In the genomic region with DNA sequence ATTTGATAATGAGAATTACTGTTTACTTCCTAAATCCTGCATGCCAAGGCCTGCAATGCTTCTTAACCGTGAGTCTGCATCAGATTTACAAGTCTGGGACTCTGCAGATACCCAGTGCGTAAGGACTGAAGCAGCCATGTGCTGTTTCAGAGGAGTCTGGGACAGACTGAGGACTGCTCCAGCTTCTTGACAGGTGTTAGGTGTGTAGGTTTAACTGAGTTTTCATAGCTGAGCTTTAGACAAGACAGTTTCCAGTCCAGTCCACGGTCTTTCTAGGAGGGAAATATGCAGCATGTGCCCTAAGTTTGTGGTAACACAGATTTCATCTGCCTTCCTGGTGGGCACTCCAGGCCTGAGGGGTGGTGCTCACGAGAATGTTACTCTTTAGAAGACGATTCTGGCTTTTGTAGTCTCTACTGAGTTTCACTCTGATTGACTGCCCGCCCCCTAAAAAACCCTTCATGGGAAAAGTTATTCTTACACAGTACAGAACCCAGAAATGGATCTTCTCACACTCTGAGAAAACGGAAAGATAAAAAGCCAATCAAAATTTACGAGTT, we compare ENCODE assay signal across 21 mouse cellular contexts. TPM values are rescaled to one million over a fixed set of nuclear protein-coding genes. Genes with fewer than 3 reads are reported as not detected.
DNase-seq lines count a peak whose midpoint lies in the region; ATAC-seq and TF ChIP-seq lines count a peak whose summit lies in the region.
"Had no signal": no experiment of that assay in that cellular context is flagged by ENCODE, and none has a peak within 500 bp of the region (broad histone marks: within the 10 kb centered on the region; RNA-seq: fewer than 3 reads in every experiment).

No protein-coding gene starts in this region.

- peak; percentile 55 for DNase-seq in heart, embryonic 10.5 days (ENCODE audit: low spot score)
- no peak for DNase-seq in heart, postnatal 36 days
- no peak for DNase-seq in thymus, adult 2 months
- no peak for DNase-seq in thymus, postnatal 25 days
- no peak for DNase-seq in forebrain, embryonic 10.5 days (ENCODE audit: extremely low spot score, low spot score)
- DNase-seq in right cerebral cortex, postnatal 25 days, result no peak
- DNase-seq in layer of hippocampus, postnatal 36 days, result no peak
- DNase-seq: cerebellum, adult 9-10 months; kidney, postnatal 25 days; right cerebral cortex, adult 18-20 months had no signal

- TF ChIP-seq CTCF in thymus, adult 2 months (IDR thresholded peaks at IDR 0.05; ENCODE audit: borderline replicate concordance, control insufficient read depth, extremely low read depth, insufficient read depth, low read length, poor library complexity), result no peak

- H3K27me3 ChIP-seq in heart, embryonic 10.5 days (ENCODE audit: insufficient read depth, poor library complexity, severe bottlenecking), result no peaks in the 10 kb centered on the region
- no peaks in the 10 kb centered on the region for H3K27me3 ChIP-seq in thymus, adult 2 months (ENCODE audit: control insufficient read depth, insufficient read depth, low read length)
- H3K27me3 ChIP-seq in limb, embryonic 12.5 days, result no peaks in the 10 kb centered on the region
- H3K27me3 ChIP-seq in forebrain, embryonic 10.5 days (ENCODE audit: poor library complexity, severe bottlenecking), result no peaks in the 10 kb centered on the region
- H3K27me3 ChIP-seq: forebrain, embryonic 15.5 days; midbrain, embryonic 15.5 days had no signal

- H3K9me3 ChIP-seq in heart, embryonic 10.5 days, result no peaks in the 10 kb centered on the region
- peaks cover 11% of the 10 kb centered on the region; the same call in 1 of the 2 replicates for H3K9me3 ChIP-seq in limb, embryonic 12.5 days
- H3K9me3 ChIP-seq in forebrain, embryonic 10.5 days, result peaks cover 18% of the 10 kb centered on the region
- H3K9me3 ChIP-seq: forebrain, embryonic 15.5 days; midbrain, embryonic 15.5 days had no signal

- H3K9ac ChIP-seq in limb, embryonic 12.5 days (replicated peaks), result no peak overlapping the region
- H3K9ac ChIP-seq: forebrain, embryonic 15.5 days; liver, embryonic 14.5 days; midbrain, embryonic 15.5 days had no signal

- 74% methylated on average over 8 of the region's 8 CpGs for WGBS in heart, embryonic 10.5 days
- 70% methylated on average over 8 of the region's 8 CpGs for WGBS in thymus, adult 2 months
- WGBS in limb, embryonic 12.5 days, result 63% methylated on average over 8 of the region's 8 CpGs
- WGBS in forebrain, embryonic 10.5 days, result 87% methylated on average over 8 of the region's 8 CpGs

- H3K4me2 ChIP-seq in limb, embryonic 12.5 days, result no peak overlapping the region
- H3K4me2 ChIP-seq: forebrain, embryonic 15.5 days; midbrain, embryonic 15.5 days had no signal

- ATAC-seq in limb, embryonic 12.5 days (ENCODE audit: insufficient number of reproducible peaks, insufficient read depth, low FRiP score, low TSS enrichment, low read depth), result no peak
- ATAC-seq: forebrain, embryonic 15.5 days; intestine, embryonic 16.5 days; lung, postnatal 0 days; midbrain, embryonic 15.5 days had no signal

- H3K36me3 ChIP-seq in heart, embryonic 10.5 days, result 0 out of 2 replicates have a peak, but pooled peaks cover 2% of the 10 kb centered on the region
- H3K36me3 ChIP-seq in thymus, adult 2 months (ENCODE audit: control insufficient read depth, insufficient read depth, low read length), result no peaks in the 10 kb centered on the region
- no peaks in the 10 kb centered on the region for H3K36me3 ChIP-seq in limb, embryonic 12.5 days
- H3K36me3 ChIP-seq in forebrain, embryonic 10.5 days (replicated peaks), result 0 out of 2 replicates have a peak, but pooled peaks cover 2% of the 10 kb centered on the region
- H3K36me3 ChIP-seq: forebrain, embryonic 15.5 days; hindbrain, embryonic 10.5 days; midbrain, embryonic 15.5 days had no signal

- no peak for TF ChIP-seq POLR2A in thymus, adult 2 months (IDR thresholded peaks at IDR 0.05; ENCODE audit: control insufficient read depth, extremely low read depth, insufficient read depth, low read length, poor library complexity)

- no peak overlapping the region for H3K27ac ChIP-seq in heart, embryonic 10.5 days
- H3K27ac ChIP-seq in thymus, adult 2 months (ENCODE audit: control insufficient read depth, insufficient read depth, low read length), result peak overlapping the region; percentile 66; the same call in 1 of the 2 replicates
- H3K27ac ChIP-seq in limb, embryonic 12.5 days, result peak overlapping the region; percentile 35; the same call in 1 of the 2 replicates
- H3K27ac ChIP-seq in forebrain, embryonic 10.5 days, result no peak overlapping the region
- H3K27ac ChIP-seq: forebrain, embryonic 15.5 days; hindbrain, embryonic 10.5 days; liver, embryonic 14.5 days; midbrain, embryonic 15.5 days had no signal

- intact Hi-C loops in heart, postnatal 36 days (cut with DNase I), result no loop called here

- no peak overlapping the region for H3K4me3 ChIP-seq in heart, embryonic 10.5 days
- no peak overlapping the region for H3K4me3 ChIP-seq in thymus, adult 2 months (ENCODE audit: control insufficient read depth, insufficient read depth, low read length)
- H3K4me3 ChIP-seq in limb, embryonic 12.5 days (replicated peaks), result no peak overlapping the region
- no peak overlapping the region for H3K4me3 ChIP-seq in forebrain, embryonic 10.5 days
- H3K4me3 ChIP-seq: forebrain, embryonic 15.5 days; hindbrain, embryonic 10.5 days; midbrain, embryonic 15.5 days had no signal

- peaks cover 16% of the 10 kb centered on the region for H3K4me1 ChIP-seq in heart, embryonic 10.5 days
- peaks cover 31% of the 10 kb centered on the region for H3K4me1 ChIP-seq in thymus, adult 2 months (replicated peaks; ENCODE audit: control insufficient read depth, insufficient read depth, low read length)
- H3K4me1 ChIP-seq in limb, embryonic 12.5 days (replicated peaks), result peaks cover 10% of the 10 kb centered on the region
- no peaks in the 10 kb centered on the region for H3K4me1 ChIP-seq in forebrain, embryonic 10.5 days
- H3K4me1 ChIP-seq: forebrain, embryonic 15.5 days; hindbrain, embryonic 10.5 days; midbrain, embryonic 15.5 days had no signal

RNA-seq across cellular contexts. Expression of a gene that starts 17.7 kb away (rescaled TPM):
- polyA plus RNA-seq in heart, embryonic 10.5 days (2016; fragmentation: Nextera tagmentation; extraction: Ambion mirVana), result 1.6 and 2.3 TPM in 2 replicates
- total RNA-seq in heart, postnatal 36 days (2021), result 1 to 10 TPM; 1.2 to 2.0 TPM
- 10.1 and 10.3 TPM in 2 replicates for polyA plus RNA-seq in thymus, adult 2 months (2012; rRNA removed)
- 2.4 and 3.0 TPM in 2 replicates for polyA plus RNA-seq in limb, embryonic 12.5 days (2016; fragmentation: Nextera tagmentation; extraction: Ambion mirVana)
- polyA plus RNA-seq in forebrain, embryonic 10.5 days (2016; fragmentation: Nextera tagmentation; extraction: Ambion mirVana), result 1.9 and 2.5 TPM in 2 replicates
- total RNA-seq in layer of hippocampus, postnatal 36 days (2021), result under 1 TPM; 0.77 to 0.81 TPM

RNA-seq across cellular contexts. Expression of a gene that starts 31.7 kb away (rescaled TPM):
- 0.34 TPM in 1 of 2 replicates, not detected in the other for polyA plus RNA-seq in heart, embryonic 10.5 days (2016; fragmentation: Nextera tagmentation; extraction: Ambion mirVana)
- under 1 TPM; 0.33 to 0.46 TPM for total RNA-seq in heart, postnatal 36 days (2021)
- 24.8 and 32.8 TPM in 2 replicates for polyA plus RNA-seq in thymus, adult 2 months (2012; rRNA removed)
- polyA plus RNA-seq in limb, embryonic 12.5 days (2016; fragmentation: Nextera tagmentation; extraction: Ambion mirVana), result 0.45 and 0.51 TPM in 2 replicates
- 0.23 and 0.55 TPM in 2 replicates for polyA plus RNA-seq in forebrain, embryonic 10.5 days (2016; fragmentation: Nextera tagmentation; extraction: Ambion mirVana)
- not detected for total RNA-seq in layer of hippocampus, postnatal 36 days (2021)
- total RNA-seq: layer of hippocampus, postnatal 25 days; left cerebral cortex, postnatal 25 days had no signal
- polyA plus RNA-seq: G1E; heart, embryonic 14.5 days had no signal

Comparison
In these comparisons a context has a peak if more than half of its experiments do, and no peak if none do; other contexts are left out.
1. H3K27ac ChIP-seq: peak in thymus, adult 2 months (single experiment) and limb, embryonic 12.5 days (single experiment); none in heart, embryonic 10.5 days (single experiment) and forebrain, embryonic 10.5 days (single experiment).
2. RNA of a gene that starts 31.7 kb away (polyA plus RNA-seq): 24.8 to 32.8 TPM in thymus, adult 2 months; 0.23 to 0.55 TPM in forebrain, embryonic 10.5 days, 0.45 to 0.51 TPM in limb, embryonic 12.5 days and 0.34 TPM in heart, embryonic 10.5 days; every median in the first group is over 10 times any median in the second.